Mouse (Mus musculus): ENCODE measurements around the gene Ccdc18. TPM values are rescaled to one million over a fixed set of nuclear protein-coding genes. Genes with fewer than 3 reads are reported as not detected.
"Not testable (repeated sequence)": the region's sequence is repeated elsewhere in the genome, so short reads cannot be mapped to it uniquely, and the experiment has no call there.

Gene Ccdc18
- total RNA-seq (2021), result 1 to 10 TPM; 2.2 to 2.6 TPM
- long read RNA-seq, experiment 1, partial matches to known transcripts, result 1 of 1 reads
- long read RNA-seq, experiment 1, other reads (novel, unspliced or antisense), result 0 of 1 reads
- long read RNA-seq, experiment 2, partial matches to known transcripts, result 2 of 2 reads
- long read RNA-seq, experiment 2, other reads (novel, unspliced or antisense), result 0 of 2 reads

DNA sequence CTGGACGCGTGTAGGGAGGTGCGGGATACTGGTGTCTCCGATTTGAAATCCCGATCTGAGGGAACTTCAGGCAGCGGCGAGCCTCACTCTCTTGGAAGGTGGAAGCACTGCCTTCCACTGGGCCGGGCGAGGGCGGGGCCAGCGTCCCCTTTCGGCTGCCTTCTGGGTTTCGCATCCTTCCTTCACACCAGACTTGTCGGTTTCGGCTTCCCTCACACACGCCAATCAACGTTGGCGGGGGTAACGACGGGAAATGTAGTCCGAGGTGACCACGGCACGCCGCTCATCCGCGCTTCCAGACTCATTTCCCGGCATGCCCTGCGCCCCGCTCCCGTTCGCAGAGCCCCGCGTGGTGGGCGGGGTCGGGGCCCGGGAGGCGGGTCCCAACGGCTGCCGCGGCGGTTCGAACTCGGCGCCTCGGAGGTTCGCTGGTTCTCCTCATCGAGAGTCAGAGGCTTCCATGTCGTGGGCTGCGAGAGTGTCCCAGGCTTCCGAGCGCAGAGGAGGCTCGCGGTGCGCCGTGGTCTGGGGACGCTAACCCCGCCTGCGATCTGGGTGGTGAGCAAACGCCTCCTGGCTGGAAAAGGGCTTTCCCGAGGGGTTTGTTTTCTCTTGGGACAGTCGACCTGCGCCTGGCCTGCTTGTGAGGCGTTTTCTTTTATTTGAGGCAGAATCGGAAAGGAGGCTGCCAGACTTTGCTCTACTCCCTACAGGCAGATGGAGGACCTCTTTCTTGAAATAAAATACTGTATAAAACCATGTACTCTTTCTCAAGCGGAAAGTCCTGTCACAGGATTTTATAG is at the start of gene Ccdc18, which contains the start of gene Tmed5:
Gene Ccdc18 (plus strand): TSS at position 435 of the 803 bp plus-strand sequence.
Gene Tmed5 (minus strand): TSS at position 180 of the 803 bp plus-strand sequence.
- DNase-seq (ENCODE audit: low spot score in 2 of 2), result peak; percentile 93 to 98

DNA sequence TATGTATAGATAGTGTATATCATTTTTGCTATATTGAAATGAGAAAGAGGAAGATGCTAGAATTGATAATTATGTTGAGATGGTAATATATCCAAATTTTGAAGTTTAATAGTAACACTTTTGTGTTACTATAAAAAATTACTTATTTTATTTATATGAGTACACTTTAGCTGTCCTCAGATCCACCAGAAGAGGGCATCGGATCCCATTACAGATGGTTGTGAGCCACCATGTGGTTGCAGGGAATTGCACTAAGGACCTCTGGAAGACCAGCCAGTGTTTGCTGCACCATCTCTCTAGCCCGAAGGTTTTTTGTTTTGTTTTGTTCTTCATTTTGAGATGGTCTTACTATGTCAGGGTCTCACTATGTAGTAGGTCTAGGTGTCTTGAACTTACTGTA is 47.2 kb upstream of the Ccdc18 start:
- no peak for DNase-seq (ENCODE audit: low spot score in 2 of 2)

DNA sequence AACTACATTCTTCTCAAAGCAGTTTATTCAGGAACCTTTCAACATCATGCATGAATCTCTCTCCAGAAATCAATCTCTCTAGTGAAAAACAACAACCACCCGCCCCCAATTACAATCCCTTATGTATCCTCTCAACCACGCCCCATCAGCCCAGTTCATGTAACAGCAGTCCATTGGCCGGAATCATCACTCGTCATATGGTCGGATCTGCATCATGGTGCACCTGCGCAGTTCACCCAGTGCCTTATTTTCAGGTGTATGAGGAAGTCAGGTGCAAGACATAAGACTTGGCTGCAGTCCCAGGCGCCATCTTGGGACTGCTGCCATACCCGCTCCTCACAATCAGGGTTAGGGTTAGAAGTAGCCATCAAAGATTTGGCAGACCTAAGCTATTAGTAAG is 39.9 kb upstream of the Ccdc18 start:
- not testable (repeated sequence) for DNase-seq (ENCODE audit: low spot score in 2 of 2)

DNA sequence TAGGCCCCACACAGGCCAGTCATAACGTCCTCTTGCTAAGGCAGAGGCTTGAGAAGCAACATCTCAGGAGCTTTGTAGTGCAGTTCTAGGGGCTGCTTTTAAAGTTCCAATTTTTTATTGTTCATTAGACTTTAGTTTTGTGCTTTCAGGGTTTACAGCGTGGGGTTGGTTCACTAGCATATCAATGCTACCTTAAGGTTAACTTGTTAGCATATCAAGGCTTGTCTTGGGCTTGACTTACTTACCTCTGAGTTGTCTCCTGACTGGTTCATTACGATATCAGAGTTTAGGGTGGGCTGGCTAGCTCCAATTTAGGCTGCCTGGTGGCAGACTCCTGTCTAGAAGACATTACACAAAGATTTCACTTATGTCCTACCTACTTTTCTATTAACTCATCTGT is 35.0 kb upstream of the Ccdc18 start:
- no peak for DNase-seq (ENCODE audit: low spot score in 2 of 2)

DNA sequence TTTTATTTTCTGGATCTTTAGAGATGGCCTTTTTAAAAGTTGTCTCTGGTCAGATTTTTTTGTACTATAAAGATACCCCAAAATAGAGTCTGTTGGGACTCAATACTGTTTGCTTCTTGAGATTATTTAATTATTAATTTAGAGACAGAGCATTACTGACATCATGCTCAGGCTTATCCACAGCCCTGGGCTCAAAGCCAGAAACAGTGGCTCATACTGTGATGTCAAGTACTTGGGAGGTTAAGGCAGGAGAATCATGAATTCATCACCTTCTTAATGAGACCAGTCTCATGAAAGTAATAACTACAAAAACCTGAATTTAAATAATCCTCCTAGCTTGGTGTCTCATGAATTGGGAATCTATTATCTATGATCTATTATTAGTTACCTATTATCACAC is 32.5 kb upstream of the Ccdc18 start:
- no peak for DNase-seq (ENCODE audit: low spot score in 2 of 2)

DNA sequence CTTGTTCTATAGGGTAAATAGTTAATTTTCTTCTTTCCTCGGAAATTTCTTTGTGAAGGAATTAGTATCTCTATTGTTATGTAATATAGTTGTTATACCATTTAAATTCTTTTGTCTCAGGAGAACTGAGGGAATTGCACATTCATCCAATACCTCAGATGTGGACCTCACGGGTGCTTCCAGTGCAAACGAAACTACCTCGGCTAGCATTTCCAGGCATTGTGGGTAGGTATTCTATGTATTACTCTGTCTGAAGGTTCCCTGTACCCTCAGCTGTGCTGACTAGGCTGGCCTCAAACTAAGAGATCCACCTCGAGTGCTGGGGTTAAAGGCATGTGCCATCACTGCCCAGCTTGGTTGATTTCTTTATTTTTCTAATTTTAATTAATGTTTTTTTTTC is 28.4 kb upstream of the Ccdc18 start:
- no peak for DNase-seq (ENCODE audit: low spot score in 2 of 2)

DNA sequence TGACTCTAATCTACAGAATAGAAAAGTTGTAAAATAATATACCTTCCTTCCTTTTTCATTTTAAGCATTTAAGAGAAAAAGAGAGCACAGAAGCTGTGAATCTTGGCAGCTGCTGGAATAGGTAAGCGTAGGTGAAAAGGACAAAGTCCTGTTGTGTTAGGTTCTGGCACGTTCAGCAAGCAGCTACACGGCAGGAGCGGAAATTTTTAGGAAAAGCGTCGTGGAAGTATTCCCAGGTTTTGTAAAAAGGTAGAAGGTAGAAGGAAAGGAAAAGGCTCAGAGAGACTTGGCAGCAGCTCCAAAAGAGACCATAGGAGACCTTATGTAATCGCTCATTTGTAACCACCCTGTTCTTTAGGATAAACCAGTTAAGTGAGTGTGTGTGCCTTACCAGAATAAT is 23.3 kb upstream of the Ccdc18 start:
- DNase-seq (ENCODE audit: low spot score in 2 of 2), result no peak

DNA sequence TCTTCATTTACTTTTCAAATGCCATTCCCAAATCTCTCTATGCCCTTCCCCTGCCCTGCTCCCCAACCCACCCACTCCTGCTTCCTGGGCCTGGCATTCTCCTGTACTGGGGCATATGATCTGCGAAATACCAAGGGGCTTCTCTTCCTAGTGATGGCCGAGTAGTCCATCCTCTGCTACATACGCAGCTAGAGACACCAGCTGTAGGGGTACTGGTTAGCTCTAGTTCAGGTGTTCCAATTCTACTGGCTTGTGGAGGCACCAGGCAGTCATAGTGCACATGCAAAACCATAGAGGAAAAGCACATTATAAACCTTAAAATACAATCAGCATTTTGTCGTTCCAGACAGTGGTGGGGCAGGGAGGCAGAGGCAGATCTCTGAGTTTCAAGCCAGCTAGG is 15.0 kb upstream of the Ccdc18 start:
- DNase-seq (ENCODE audit: low spot score in 2 of 2), result no peak

DNA sequence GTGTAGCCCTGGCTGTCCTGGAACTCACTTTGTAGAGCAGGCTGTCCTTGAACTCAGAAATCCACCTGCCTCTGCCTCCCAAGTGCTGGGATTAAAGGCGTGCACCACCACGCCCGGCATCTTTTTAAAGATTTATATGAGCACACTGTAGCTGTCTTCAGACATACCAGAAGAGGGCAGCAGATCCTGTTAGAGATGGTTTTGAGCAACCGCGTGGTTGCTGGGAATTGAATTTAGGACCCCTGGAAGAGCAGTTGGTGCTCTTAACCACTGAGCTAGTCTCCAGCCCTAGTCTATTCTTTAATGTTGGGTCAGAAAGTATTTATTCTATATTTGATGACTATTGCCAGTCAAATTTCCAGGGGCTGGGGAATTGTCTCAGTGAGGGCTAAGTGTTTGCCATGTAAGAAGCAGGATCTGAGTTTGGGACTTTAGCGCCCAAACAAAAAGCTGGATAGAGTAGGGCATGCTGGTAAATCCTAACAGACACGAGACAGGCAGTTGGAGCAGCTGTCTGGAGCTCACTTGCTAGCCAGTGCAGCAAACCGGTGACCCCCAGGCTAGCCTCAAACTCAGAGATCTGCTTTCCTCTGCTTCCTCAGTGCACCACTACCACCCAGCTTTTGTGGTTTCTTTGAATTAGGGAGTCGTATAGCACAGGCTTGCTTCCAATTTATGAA is 12.3 kb upstream of the Ccdc18 start:
- DNase-seq (ENCODE audit: low spot score in 2 of 2), result no peak

DNA sequence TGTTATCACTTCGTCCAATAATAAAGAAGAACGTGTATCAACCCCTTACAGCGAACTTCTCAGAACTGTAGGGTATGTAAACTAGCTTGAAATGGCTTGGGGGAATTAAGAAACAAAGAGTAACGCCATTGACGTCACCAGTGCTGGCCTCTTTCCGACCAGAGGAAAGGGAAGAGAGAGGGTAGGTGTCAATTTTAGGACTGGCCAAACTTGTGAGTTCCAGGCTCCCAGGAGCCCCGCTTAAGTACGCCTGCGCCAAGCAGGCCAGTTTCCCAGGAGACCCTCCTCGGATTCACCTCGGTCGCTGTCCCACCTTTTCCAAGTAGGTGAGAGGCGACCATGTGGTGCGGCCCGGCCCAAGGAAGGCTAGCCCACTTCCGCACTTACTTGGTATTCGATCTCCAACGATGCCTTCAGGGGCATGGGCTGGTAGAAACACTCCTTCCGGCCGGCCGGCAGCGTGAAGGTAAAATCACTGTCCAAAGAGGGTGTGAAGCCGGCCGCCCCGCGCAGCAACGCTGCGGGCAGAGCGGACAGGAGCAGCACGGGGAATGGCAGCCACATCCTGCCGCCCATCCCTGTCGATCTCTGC is 730 bp upstream of the Ccdc18 start:
- DNase-seq (ENCODE audit: low spot score in 2 of 2), result no peak

DNA sequence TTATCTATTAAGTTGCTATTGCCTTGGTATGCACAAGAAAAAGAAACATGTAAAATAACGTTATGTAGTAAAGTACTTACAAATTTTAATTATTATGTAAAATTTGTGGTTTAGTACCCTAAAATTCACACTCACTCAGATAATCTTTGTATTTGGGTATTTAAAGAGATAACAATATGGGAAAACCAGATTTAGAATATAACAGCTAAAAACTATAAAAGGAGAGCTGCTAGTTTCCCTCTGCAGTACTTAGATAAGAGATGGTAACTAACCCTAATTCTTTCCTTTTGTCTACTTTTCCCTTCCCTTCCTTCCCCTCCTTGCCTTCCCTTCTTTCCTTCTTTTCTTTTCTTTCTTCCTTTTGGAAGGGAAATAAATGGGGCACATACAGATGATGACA is 19.9 kb downstream of the Ccdc18 start:
- no peak for DNase-seq (ENCODE audit: low spot score in 2 of 2)

DNA sequence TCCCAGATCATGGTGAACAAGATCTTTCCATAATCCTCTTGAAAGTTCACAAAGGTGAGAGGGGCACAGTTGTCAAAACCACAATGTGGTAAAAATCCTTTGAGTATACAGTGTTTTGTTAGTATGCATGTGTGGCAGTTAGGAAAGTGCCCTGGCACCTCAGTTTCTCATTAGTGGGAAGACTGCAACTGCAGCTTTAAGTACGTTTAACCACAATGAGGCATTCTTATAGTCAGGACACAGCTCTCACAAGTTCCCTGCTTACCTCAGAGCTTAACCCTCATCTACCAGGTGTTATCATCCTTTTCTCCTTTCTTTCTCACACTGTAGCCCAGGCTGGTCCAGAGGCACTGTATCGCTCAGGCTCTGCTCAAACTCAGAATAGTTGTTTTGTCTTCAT is 28.1 kb downstream of the Ccdc18 start:
- DNase-seq (ENCODE audit: low spot score in 2 of 2), result no peak

DNA sequence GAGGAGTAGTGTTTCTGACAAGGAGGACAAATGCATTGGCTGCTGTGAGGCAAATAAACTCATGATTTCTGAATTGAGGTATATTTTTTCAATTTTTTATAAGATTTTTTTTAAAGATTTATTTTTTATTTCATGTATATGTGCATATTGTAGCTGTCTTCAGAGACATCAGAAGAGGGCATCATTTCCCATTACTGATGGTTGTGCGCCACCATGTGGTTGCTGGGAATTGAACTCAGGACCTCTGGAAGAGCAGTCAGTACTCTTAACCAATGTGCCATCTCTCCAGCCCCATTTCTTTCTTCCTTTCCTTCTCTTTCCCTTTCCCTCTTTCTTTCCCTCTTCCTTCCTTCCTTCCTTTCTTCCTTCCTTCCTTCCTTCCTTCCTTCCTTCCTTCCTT is 31.0 kb downstream of the Ccdc18 start:
- no peak for DNase-seq (ENCODE audit: low spot score in 2 of 2)

DNA sequence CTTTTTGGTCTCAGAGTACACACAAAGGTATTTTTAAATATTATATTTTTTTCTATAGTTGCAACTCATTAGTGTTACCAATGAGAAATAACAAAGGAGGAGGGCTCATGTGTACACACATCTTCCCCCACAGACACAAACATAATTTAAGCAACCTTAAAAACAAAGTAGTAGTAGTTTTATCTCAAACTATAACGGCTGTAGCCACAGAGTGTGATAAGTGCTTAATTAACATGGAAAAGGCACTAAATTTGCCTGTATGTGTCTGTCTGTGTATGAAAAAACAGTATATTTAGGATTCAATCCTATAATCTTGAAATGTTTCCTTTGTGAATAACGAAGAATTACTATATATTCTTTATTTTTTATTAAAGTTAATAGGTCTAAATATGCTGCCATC is 51.4 kb downstream of the Ccdc18 start:
- no peak for DNase-seq (ENCODE audit: low spot score in 2 of 2)

DNA sequence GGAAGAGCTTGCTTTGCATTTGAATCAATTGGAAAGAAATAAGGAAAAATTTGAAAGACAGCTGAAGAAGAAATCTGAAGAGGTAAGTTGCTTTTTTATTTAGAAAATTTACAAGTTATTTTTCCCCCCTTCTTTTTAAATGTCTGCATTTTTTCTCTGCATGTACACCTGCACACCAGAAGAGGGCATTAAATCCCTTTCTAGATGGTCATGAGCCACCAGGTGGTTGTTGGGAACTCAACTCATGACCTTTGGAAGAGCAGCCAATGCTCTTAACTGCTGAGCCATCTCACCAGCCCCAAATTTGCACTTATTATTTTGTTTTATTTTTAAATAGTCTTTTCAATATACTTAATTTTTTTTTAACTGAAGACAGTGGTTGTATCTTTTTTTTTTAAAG is 56.3 kb downstream of the Ccdc18 start:
- DNase-seq (ENCODE audit: low spot score in 2 of 2), result no peak

DNA sequence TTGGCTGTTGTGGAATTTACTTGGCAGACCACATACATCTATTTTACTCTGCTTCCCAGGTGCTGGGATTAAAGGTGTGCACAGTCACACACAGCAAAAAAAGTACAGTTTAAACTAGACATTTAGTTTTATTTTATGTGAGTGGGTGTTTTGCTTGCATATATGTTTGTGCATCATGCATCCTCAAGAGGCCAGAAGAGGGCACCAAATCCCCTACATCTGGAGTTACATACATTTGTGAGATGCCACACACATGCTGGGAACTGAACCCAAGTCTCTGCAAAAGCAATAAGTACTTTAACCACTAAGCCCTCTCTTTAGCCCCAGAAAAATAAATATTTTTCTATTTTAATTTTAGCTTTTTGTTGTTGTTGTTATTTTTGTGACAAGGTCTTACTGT is 73.3 kb downstream of the Ccdc18 start:
- no peak for DNase-seq (ENCODE audit: low spot score in 2 of 2)

DNA sequence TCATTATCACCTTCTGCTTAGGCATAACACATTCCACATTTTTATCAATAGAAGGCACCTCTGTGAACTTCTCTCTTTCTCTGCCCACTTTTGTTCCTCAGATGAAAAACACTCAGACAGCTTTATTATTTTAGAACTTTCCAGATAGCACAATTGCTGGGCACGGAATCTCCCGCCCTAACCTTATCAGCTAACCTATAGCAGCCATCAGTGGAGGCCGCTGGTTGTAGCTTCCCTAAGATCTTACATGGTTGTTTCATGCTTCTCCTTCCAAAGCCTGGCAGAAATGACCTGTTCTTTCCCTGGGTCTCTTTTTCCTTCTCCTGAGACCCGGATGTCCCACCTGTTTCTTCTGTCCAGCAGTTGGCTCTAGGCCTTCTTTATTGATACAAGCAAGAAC is 78.8 kb downstream of the Ccdc18 start:
- no peak for DNase-seq (ENCODE audit: low spot score in 2 of 2)

DNA sequence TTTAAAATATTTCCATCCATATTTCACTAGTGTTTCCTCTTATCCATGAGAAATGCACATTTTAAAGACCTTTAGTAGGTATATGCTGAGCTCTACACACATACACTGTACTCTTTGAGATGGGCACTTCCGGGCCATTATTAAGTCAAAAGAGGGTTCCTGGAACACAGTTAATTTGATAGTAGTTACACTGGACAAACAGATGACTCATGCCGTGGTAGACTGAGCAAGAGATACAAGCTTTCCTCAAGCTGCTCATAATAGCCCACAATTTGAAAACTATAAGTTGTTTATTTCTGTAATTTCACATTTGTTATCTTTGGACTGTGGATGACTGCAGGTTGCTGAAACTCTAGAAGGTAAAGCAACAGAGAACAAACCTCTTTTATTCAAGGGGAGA is 82.3 kb downstream of the Ccdc18 start:
- no peak for DNase-seq (ENCODE audit: low spot score in 2 of 2)

DNA sequence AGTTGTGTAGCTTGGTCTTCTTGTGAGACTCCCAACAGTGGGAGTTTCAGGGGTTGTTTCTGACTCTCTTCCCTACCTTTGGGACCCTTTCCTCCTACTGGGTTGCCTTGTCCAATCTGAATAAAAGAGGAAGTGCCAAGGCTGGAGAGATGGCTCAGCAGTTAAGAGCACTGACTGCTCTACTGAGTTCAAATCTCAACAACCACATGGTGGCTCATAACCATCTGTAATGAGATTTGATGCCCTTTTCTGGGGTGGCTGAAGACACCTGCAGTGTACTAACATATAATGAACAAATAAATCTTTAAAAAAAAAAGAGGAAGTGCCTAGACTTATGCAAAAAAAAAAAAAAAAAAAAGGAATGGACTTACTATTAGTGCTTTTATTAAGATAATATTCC is 91.4 kb downstream of the Ccdc18 start:
- DNase-seq (ENCODE audit: low spot score in 2 of 2), result no peak

DNA sequence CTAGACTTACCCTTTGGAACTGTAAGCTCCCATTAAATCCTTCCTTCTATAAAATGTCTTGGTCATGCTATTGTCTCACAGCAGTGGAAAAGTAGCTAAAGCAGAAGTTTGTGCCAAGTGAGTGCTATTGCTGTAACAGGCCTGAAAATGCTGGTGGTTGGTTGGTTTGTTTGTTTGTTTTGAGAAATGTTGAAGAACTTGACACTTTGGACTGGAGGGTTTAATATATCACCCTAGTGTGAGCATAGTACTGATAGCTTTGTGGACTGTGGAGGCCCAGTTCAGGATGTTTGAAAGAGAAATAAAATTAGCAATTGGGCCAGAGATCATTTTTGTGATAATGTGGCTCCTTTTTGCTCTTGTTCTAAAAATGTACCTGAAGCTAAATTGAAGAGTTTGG is 93.5 kb downstream of the Ccdc18 start:
- no peak for DNase-seq (ENCODE audit: low spot score in 2 of 2)

DNA sequence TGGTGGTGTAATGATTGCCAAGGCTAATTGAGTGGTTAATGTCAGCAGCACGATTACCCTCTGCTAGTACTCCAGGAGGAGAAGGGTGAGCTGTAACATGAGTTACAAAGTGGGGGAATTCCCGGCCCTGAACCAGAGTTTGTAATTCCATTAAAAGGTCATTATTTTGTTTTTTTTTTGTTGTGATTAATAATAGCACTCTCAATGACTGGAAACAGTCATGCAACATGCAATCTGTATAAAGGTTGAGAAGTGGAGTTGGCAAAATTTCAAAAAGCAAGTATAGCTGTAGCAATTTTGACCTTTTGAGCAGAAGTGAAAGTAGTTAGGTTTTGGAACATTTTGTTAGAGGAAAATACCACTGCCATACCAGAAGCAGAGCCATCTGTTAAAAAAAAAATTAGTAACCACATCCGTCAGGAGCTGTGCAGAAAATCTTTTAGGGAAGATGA is 113.7 kb downstream of the Ccdc18 start:
- DNase-seq (ENCODE audit: low spot score in 2 of 2), result no peak

DNA sequence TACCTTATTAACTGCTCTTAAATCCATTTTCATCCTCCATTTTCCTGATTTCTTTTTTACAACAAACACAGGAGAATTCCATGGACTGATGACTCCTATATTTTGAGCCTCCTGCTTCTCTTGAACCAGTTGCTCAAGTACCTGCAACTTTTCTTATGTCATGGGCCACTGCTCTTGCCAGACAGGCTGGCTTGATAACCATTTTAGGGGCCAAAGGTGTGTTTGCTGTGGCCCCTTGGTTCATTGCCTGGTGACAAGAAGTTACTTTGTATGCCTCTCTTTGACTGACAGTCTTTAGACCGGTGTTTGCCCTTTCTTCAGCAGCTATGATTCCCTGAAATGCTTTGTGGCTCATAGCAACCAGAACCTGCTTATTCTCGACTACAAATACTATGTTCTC is 117.4 kb downstream of the Ccdc18 start:
- no peak for DNase-seq (ENCODE audit: low spot score in 2 of 2)

Data from gastrocnemius, postnatal 4 days (tissue).